Mouse (Mus musculus): Measurements from ENCODE around the gene Tmem17. TPM values are rescaled to one million over a fixed set of nuclear protein-coding genes. Genes with fewer than 3 reads are reported as not detected.

Tmem17 gene
- polyA plus RNA-seq, 1 experiment from 2014 or later = 13.9 TPM

DNA sequence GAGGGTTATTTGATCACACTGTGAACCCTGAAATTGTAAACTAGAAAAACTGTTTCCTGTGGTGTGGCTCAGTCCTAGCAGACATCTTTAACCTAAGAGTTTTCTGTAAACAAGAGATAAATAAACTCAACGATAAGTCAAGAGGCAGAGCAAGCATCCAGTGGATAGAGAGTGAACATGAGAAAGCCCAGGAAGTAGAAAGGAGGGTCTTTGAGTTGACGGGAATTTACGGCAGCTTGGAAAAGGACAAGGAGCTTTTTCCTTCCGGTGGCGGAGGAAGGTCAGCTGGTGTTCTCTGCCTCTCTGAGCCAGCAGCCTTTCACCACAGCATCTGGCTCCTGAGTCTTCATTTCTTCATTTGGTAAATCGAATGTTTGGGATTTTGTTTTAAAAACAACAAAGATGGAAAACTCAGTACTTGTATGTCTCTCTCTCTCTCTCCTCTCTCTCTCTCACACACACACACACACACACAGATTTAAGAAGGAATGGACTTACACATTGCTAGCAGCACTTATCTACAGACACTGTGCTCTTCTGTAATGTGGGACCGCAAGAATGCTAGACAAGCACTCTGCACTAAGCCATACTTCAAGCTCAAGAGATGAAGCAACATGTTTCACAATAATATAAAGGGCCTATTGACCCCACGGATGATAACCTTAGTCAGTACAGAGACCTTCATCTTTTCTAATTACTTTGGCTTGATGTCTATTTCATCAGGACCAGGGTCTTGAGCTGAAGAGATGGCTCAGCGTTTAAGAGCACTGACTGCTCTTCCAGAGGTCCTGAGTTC, 10.9 kb upstream of the Tmem17 start:
- no peaks in the 10 kb centered on the region for H3K27me3 ChIP-seq (ENCODE audit: control insufficient read depth, insufficient read depth, low read length)
- H3K36me3 ChIP-seq (ENCODE audit: control insufficient read depth, insufficient read depth, low read length) = no peaks in the 10 kb centered on the region
- no peak overlapping the region for H3K4me3 ChIP-seq (ENCODE audit: low read depth, low read length)
- ATAC-seq (ENCODE audit: insufficient read depth, low FRiP score, low TSS enrichment) (no peak), DNase-seq (ENCODE audit: low spot score) (no peak)
- H3K27ac ChIP-seq (ENCODE audit: low read depth, low read length) = no peak overlapping the region
- H3K9ac ChIP-seq (ENCODE audit: low read length) = no peak overlapping the region
- no peaks in the 10 kb centered on the region for H3K9me3 ChIP-seq (ENCODE audit: control insufficient read depth, low read length)
- H3K4me1 ChIP-seq (ENCODE audit: control insufficient read depth, insufficient read depth, low read length) = no peaks in the 10 kb centered on the region
- H3K4me2 ChIP-seq (ENCODE audit: low read depth) = no peak overlapping the region
- 82% methylated on average over 9 of the region's 9 CpGs for WGBS

DNA sequence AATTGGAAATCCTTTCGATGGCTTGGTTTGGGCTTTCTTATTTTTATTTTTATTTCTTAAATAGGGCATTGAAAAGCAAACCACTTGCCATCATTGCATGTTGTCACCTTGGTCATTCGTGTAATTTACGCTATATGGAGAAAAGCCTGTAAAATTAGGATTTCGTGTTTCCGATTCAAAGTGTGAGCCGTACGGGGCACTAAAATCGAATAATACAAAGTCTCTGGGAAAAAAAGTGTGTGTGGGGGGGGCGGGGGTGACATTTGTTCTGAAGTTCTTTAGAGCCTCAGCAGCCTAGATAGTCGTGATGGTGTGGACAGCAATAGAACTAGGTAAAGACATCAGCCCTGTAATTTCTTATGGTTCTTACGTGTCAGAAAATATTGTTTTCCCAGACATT, 1.2 kb downstream of the Tmem17 start:
- Histone ChIP-seq H3K4me1 (ENCODE audit: control insufficient read depth, insufficient read depth, low read length) (no peaks in the 10 kb centered on the region), H3K27me3 (ENCODE audit: control insufficient read depth, insufficient read depth, low read length) (no peaks in the 10 kb centered on the region), H3K4me2 (ENCODE audit: low read depth) (peak overlapping the region; percentile 68), H3K9ac (ENCODE audit: low read length) (peak overlapping the region; percentile 96), H3K27ac (ENCODE audit: low read depth, low read length) (peak overlapping the region; percentile 90), H3K9me3 (ENCODE audit: control insufficient read depth, low read length) (no peaks in the 10 kb centered on the region), H3K36me3 (ENCODE audit: control insufficient read depth, insufficient read depth, low read length) (no peaks in the 10 kb centered on the region), H3K4me3 (ENCODE audit: low read depth, low read length) (peak overlapping the region; percentile 70)
- WGBS = 30% methylated on average over 11 of the region's 11 CpGs
- DNase-seq (ENCODE audit: low spot score) (peak; percentile 27), ATAC-seq (ENCODE audit: insufficient read depth, low FRiP score, low TSS enrichment) (0 out of 2 replicates have a peak, but pooled peaks have one; percentile 3)

DNA sequence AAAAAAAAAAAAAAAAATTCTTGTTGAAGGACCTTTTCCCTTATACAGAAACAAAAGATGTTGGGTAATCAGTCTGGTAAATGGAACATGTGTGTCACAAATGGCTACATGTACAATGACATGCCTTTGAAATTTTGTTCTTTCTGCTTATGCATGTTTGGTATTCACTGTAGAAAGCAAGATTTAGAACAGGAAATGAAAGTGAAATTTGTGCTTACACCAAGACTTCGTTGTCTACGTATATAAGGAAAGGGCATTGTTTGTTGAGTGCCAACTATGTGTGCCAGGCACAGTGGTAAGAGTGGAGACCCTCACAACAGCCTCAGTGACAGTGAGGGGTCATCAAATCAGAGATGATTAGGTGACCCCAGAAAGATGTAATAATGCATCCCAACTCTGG, 3.2 kb downstream of the Tmem17 start:
- ATAC-seq (ENCODE audit: insufficient read depth, low FRiP score, low TSS enrichment) = no peak
- H3K9ac ChIP-seq (ENCODE audit: low read length) = no peak overlapping the region
- H3K9me3 ChIP-seq (ENCODE audit: control insufficient read depth, low read length) = no peaks in the 10 kb centered on the region
- WGBS = 98% methylated on average over 2 of the region's 2 CpGs
- no peaks in the 10 kb centered on the region for H3K4me1 ChIP-seq (ENCODE audit: control insufficient read depth, insufficient read depth, low read length)
- H3K27ac ChIP-seq (ENCODE audit: low read depth, low read length) = no peak overlapping the region
- no peak overlapping the region for H3K4me3 ChIP-seq (ENCODE audit: low read depth, low read length)
- no peak overlapping the region for H3K4me2 ChIP-seq (ENCODE audit: low read depth)
- DNase-seq (ENCODE audit: low spot score) = no peak
- H3K27me3 ChIP-seq (ENCODE audit: control insufficient read depth, insufficient read depth, low read length) = no peaks in the 10 kb centered on the region
- H3K36me3 ChIP-seq (ENCODE audit: control insufficient read depth, insufficient read depth, low read length) = no peaks in the 10 kb centered on the region

DNA sequence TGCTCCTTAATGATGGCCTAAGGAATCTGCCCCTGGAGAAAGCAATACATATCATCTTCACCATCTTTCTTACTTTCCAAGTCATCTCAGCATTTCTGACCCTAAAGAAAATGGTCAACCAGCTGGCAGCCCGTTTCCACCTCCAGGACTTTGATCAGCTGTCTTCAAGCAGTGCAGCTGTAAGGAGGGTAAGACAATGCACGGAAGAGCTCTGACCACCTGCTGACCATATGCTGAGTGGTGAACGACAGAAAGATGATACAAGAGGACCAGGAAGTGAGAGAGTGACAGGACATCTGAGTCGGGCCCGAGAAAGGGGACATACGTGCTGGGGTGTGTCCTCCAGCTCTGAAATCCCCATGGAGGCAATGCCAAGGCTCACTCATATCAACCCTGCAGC, 6.6 kb downstream of the Tmem17 start:
- no peak overlapping the region for H3K27ac ChIP-seq (ENCODE audit: low read depth, low read length)
- H3K9ac ChIP-seq (ENCODE audit: low read length) = no peak overlapping the region
- DNase-seq (ENCODE audit: low spot score) (no peak), ATAC-seq (ENCODE audit: insufficient read depth, low FRiP score, low TSS enrichment) (no peak)
- WGBS = 78% methylated on average over 6 of the region's 6 CpGs
- H3K4me3 ChIP-seq (ENCODE audit: low read depth, low read length) = no peak overlapping the region
- no peaks in the 10 kb centered on the region for H3K9me3 ChIP-seq (ENCODE audit: control insufficient read depth, low read length)
- H3K4me2 ChIP-seq (ENCODE audit: low read depth) = no peak overlapping the region
- no peaks in the 10 kb centered on the region for H3K4me1 ChIP-seq (ENCODE audit: control insufficient read depth, insufficient read depth, low read length)
- no peaks in the 10 kb centered on the region for H3K27me3 ChIP-seq (ENCODE audit: control insufficient read depth, insufficient read depth, low read length)
- H3K36me3 ChIP-seq (ENCODE audit: control insufficient read depth, insufficient read depth, low read length) = no peaks in the 10 kb centered on the region

DNA sequence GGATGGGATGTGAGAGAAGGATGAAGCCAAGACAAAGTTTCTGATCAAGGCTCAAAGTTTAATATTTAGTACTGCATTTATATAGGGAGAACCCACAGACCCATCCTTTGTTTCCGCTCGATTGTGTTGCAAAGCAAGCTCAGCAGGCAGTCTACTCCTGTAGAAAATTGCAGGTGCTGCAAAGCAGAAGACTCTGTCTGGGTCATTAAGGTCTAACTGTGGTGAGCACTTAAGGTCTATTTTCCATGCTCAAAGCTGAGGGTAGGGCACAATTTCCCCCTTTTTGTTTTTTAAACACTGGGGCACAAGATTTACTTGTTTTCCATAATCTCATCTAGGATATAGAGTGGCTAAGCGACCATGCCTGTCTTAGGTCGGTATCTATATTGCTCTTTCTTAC, 8.4 kb downstream of the Tmem17 start:
- Histone ChIP-seq H3K4me1 (ENCODE audit: control insufficient read depth, insufficient read depth, low read length) (no peaks in the 10 kb centered on the region), H3K9ac (ENCODE audit: low read length) (no peak overlapping the region), H3K4me3 (ENCODE audit: low read depth, low read length) (no peak overlapping the region), H3K27me3 (ENCODE audit: control insufficient read depth, insufficient read depth, low read length) (no peaks in the 10 kb centered on the region), H3K36me3 (ENCODE audit: control insufficient read depth, insufficient read depth, low read length) (no peaks in the 10 kb centered on the region), H3K27ac (ENCODE audit: low read depth, low read length) (no peak overlapping the region), H3K4me2 (ENCODE audit: low read depth) (no peak overlapping the region), H3K9me3 (ENCODE audit: control insufficient read depth, low read length) (no peaks in the 10 kb centered on the region)
- 94% methylated on average over 4 of the region's 4 CpGs for WGBS
- no peak for ATAC-seq (ENCODE audit: insufficient read depth, low FRiP score, low TSS enrichment)
- no peak for DNase-seq (ENCODE audit: low spot score)

DNA sequence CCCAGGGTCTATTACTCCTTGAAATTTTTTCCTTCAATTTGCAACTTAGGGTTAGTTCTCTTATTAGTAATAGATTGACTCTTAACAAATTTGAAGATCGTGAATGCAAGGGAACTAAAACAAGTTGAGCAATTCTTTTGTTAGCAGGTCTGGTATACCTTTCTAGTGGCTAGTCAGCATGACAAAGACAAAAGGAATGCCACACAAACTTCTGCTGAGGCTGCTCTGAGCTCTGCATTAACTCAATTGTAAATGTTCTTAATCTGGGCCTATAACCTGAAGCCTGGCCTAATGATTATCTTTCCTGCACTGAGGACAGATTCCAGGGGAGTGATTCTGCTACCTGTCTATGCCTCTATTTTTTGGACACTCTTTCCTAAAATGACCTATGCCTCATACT, 12.7 kb downstream of the Tmem17 start:
- no peak overlapping the region for H3K4me2 ChIP-seq (ENCODE audit: low read depth)
- ATAC-seq (ENCODE audit: insufficient read depth, low FRiP score, low TSS enrichment) (no peak), DNase-seq (ENCODE audit: low spot score) (no peak)
- H3K4me1 ChIP-seq (ENCODE audit: control insufficient read depth, insufficient read depth, low read length) = no peaks in the 10 kb centered on the region
- H3K4me3 ChIP-seq (ENCODE audit: low read depth, low read length) = no peak overlapping the region
- H3K27ac ChIP-seq (ENCODE audit: low read depth, low read length) = no peak overlapping the region
- no peaks in the 10 kb centered on the region for H3K27me3 ChIP-seq (ENCODE audit: control insufficient read depth, insufficient read depth, low read length)
- 90% methylated on average over 1 of the region's 1 CpGs for WGBS
- no peaks in the 10 kb centered on the region for H3K9me3 ChIP-seq (ENCODE audit: control insufficient read depth, low read length)
- H3K9ac ChIP-seq (ENCODE audit: low read length) = no peak overlapping the region
- no peaks in the 10 kb centered on the region for H3K36me3 ChIP-seq (ENCODE audit: control insufficient read depth, insufficient read depth, low read length)

DNA sequence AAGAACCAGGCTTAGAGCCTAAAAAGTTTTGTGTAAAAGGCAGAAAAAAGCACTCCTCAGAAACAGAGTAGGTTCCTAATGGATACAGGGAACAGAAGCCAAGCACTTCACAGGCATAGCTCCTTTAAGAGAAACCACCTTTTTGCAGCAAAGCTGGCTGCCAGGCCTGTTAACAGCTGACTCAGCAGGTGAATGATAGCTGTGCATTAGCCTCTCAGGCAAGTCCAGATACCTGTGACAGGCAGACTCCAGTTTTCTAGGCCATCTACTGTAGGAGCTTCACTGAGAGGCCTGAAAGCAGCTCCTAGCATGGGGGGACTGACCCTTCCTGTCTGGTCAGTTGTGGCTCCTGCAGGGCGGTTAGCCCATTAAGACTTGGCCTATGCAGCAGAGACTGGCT, 28.7 kb downstream of the Tmem17 start:
- Histone ChIP-seq H3K27ac (ENCODE audit: low read depth, low read length) (no peak overlapping the region), H3K9me3 (ENCODE audit: control insufficient read depth, low read length) (no peaks in the 10 kb centered on the region), H3K9ac (ENCODE audit: low read length) (no peak overlapping the region), H3K36me3 (ENCODE audit: control insufficient read depth, insufficient read depth, low read length) (no peaks in the 10 kb centered on the region), H3K4me1 (ENCODE audit: control insufficient read depth, insufficient read depth, low read length) (no peaks in the 10 kb centered on the region), H3K4me3 (ENCODE audit: low read depth, low read length) (no peak overlapping the region), H3K4me2 (ENCODE audit: low read depth) (no peak overlapping the region), H3K27me3 (ENCODE audit: control insufficient read depth, insufficient read depth, low read length) (no peaks in the 10 kb centered on the region)
- 52% methylated on average over 1 of the region's 1 CpGs for WGBS
- DNase-seq (ENCODE audit: low spot score) (no peak), ATAC-seq (ENCODE audit: insufficient read depth, low FRiP score, low TSS enrichment) (no peak)

DNA sequence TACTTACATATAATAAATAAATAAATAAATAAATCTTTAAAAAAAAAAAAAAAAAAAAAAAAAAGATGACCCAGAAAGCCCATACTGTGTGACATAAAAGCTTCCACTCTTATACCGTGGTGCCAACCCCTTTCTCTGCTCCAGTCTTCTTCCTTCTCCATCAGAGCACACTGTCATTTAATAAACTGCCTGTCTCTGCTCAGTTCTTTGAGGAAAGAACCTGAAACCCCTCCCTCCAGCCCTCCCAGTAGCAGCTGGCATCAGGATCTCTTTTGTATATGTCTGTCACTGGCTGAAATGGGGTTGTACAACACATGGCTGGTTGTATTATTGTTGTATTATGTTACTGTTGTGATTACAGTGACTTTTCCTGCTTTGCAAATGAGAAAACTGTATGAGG, 48.2 kb downstream of the Tmem17 start:
- WGBS = 55% methylated on average over 1 of the region's 1 CpGs
- Histone ChIP-seq H3K4me1 (ENCODE audit: control insufficient read depth, insufficient read depth, low read length) (no peaks in the 10 kb centered on the region), H3K9ac (ENCODE audit: low read length) (no peak overlapping the region), H3K9me3 (ENCODE audit: control insufficient read depth, low read length) (no peaks in the 10 kb centered on the region), H3K36me3 (ENCODE audit: control insufficient read depth, insufficient read depth, low read length) (no peaks in the 10 kb centered on the region), H3K4me2 (ENCODE audit: low read depth) (no peak overlapping the region), H3K4me3 (ENCODE audit: low read depth, low read length) (no peak overlapping the region), H3K27me3 (ENCODE audit: control insufficient read depth, insufficient read depth, low read length) (no peaks in the 10 kb centered on the region), H3K27ac (ENCODE audit: low read depth, low read length) (no peak overlapping the region)
- DNase-seq (ENCODE audit: low spot score) = no peak
- ATAC-seq (ENCODE audit: insufficient read depth, low FRiP score, low TSS enrichment) = peak; percentile 64; the same call in 1 of the 2 replicates

All from neural tube, embryonic 11.5 days (tissue).